Mouse (Mus musculus): Measurements from ENCODE around the gene Rad9a. TPM values are rescaled to one million over a fixed set of nuclear protein-coding genes. Genes with fewer than 3 reads are reported as not detected.

Gene Rad9a
- polyA plus RNA-seq, 1 experiment: 31.9 TPM

GRCm38 (mm10) chr19:4146366-4147021, 55.0 kb downstream of the Rad9a start:
- no peak for DNase-seq (ENCODE audit: low read depth)

GRCm38 (mm10) chr19:4145936-4146335, 55.5 kb downstream of the Rad9a start:
- DNase-seq (ENCODE audit: low read depth): no peak

Other genes with a start within 250 kb of the Rad9a start
- gene Aldh3b3, start 243.0 kb downstream of the Rad9a start, polyA plus RNA-seq (2012; rRNA removed): 0.51 and 0.86 TPM in 2 replicates
- 20.1 and 30.9 TPM in 2 replicates for gene Aldh3b2, start 229.3 kb downstream of the Rad9a start, polyA plus RNA-seq (2012; rRNA removed)
- gene Acy3, start 215.1 kb downstream of the Rad9a start, polyA plus RNA-seq (2012; rRNA removed): 45.4 and 50.9 TPM in 2 replicates
- not detected in 2 replicates for gene Tbx10, start 208.9 kb downstream of the Rad9a start, polyA plus RNA-seq (2012; rRNA removed)
- gene Nudt8, start 201.1 kb downstream of the Rad9a start, polyA plus RNA-seq (2012; rRNA removed): 10.2 and 19.7 TPM in 2 replicates
- gene Gm49405, start 201.0 kb downstream of the Rad9a start, polyA plus RNA-seq (2012; rRNA removed): 1.3 and 1.4 TPM in 2 replicates
- 5.5 and 6.1 TPM in 2 replicates for gene Doc2g, start 198.3 kb downstream of the Rad9a start, polyA plus RNA-seq (2012; rRNA removed)
- gene Ndufv1, start 188.9 kb downstream of the Rad9a start, polyA plus RNA-seq (2012; rRNA removed): 152 and 165 TPM in 2 replicates
- 787 and 813 TPM in 2 replicates for gene Gstp1, start 163.7 kb downstream of the Rad9a start, polyA plus RNA-seq (2012; rRNA removed)
- 14.7 and 39.9 TPM in 2 replicates for gene Gstp2, start 155.6 kb downstream of the Rad9a start, polyA plus RNA-seq (2012; rRNA removed)
- 0.93 and 3.0 TPM in 2 replicates for gene Gstp3, start 142.1 kb downstream of the Rad9a start, polyA plus RNA-seq (2012; rRNA removed)
- not detected in 2 replicates for gene Cabp2, start 120.1 kb downstream of the Rad9a start, polyA plus RNA-seq (2012; rRNA removed)
- gene Cdk2ap2, start 104.5 kb downstream of the Rad9a start, polyA plus RNA-seq (2012; rRNA removed): 162 and 208 TPM in 2 replicates
- gene Pitpnm1, start 101.7 kb downstream of the Rad9a start, polyA plus RNA-seq (2012; rRNA removed): 68.4 and 81.9 TPM in 2 replicates
- gene Aip, start 75.8 kb downstream of the Rad9a start, polyA plus RNA-seq (2012; rRNA removed): 99.1 and 121 TPM in 2 replicates
- 0.20 and 0.39 TPM in 2 replicates for gene Gpr152, start 61.9 kb downstream of the Rad9a start, polyA plus RNA-seq (2012; rRNA removed)
- 0.15 and 0.28 TPM in 2 replicates for gene Cabp4, start 57.6 kb downstream of the Rad9a start, polyA plus RNA-seq (2012; rRNA removed)
- gene Coro1b, start 53.0 kb downstream of the Rad9a start, polyA plus RNA-seq (2012; rRNA removed): 251 and 287 TPM in 2 replicates
- gene Ptprcap, start 48.1 kb downstream of the Rad9a start, polyA plus RNA-seq (2012; rRNA removed): 5.8 and 5.9 TPM in 2 replicates
- 31.1 and 32.0 TPM in 2 replicates for gene Rps6kb2, start 38.3 kb downstream of the Rad9a start, polyA plus RNA-seq (2012; rRNA removed)
- gene Carns1, start 26.2 kb downstream of the Rad9a start, polyA plus RNA-seq (2012; rRNA removed): 8.4 and 10.0 TPM in 2 replicates
- 3.6 and 4.5 TPM in 2 replicates for gene Tbc1d10c, start 10.4 kb downstream of the Rad9a start, polyA plus RNA-seq (2012; rRNA removed)
- gene Ppp1ca, start 9.6 kb downstream of the Rad9a start, polyA plus RNA-seq (2012; rRNA removed): 570 and 585 TPM in 2 replicates
- gene Clcf1, start 12.6 kb upstream of the Rad9a start, polyA plus RNA-seq (2012; rRNA removed): 6.6 and 7.9 TPM in 2 replicates
- gene AC109138.7, start 12.7 kb upstream of the Rad9a start, polyA plus RNA-seq (2012; rRNA removed): 1.2 TPM in 1 of 2 replicates, not detected in the other
- gene Pold4, start 30.2 kb upstream of the Rad9a start, polyA plus RNA-seq (2012; rRNA removed): 111 and 164 TPM in 2 replicates
- 87.3 and 91.4 TPM in 2 replicates for gene Ssh3, start 67.5 kb upstream of the Rad9a start, polyA plus RNA-seq (2012; rRNA removed)
- gene Ankrd13d, start 81.5 kb upstream of the Rad9a start, polyA plus RNA-seq (2012; rRNA removed): 12.6 and 13.7 TPM in 2 replicates
- gene Grk2, start 104.6 kb upstream of the Rad9a start, polyA plus RNA-seq (2012; rRNA removed): 74.0 and 79.1 TPM in 2 replicates
- 119 and 122 TPM in 2 replicates for gene Kdm2a, start 196.6 kb upstream of the Rad9a start, polyA plus RNA-seq (2012; rRNA removed)
- 18.6 and 26.0 TPM in 2 replicates for gene Rhod, start 237.8 kb upstream of the Rad9a start, polyA plus RNA-seq (2012; rRNA removed)